Mouse (Mus musculus) myocyte (in vitro differentiated cells): ENCODE data around the gene Stk11.

Source experiments
- MAX ChIP-seq: IDR thresholded peaks from one replicate; pipeline ENCODE4 v1.6.1; 2011; ENCODE audit warnings: low read depth, mild to moderate bottlenecking, control low read depth
- USF1 ChIP-seq: IDR thresholded peaks from one replicate; pipeline ENCODE4 v1.6.1; 2011; ENCODE audit warnings: low read depth, mild to moderate bottlenecking, control low read depth, moderate library complexity

GRCm38 (mm10) chr10:80154384-80154783, 38.8 kb downstream of the Stk11 start:
- no peak for TF ChIP-seq MAX
- no peak for TF ChIP-seq USF1
